Mouse (Mus musculus): Measurements from ENCODE around the gene Syt13.

Gene Syt13

GRCm38 (mm10) chr2:92924677-92925259, 9.9 kb downstream of the Syt13 start:
- no peak for DNase-seq (ENCODE audit: low spot score)

- DNase-seq (ENCODE audit: low spot score), result no peak
These were observed 14.8 kb downstream of the Syt13 start for GRCm38 (mm10) chr2:92929696-92930095.

- no peak for DNase-seq (ENCODE audit: low spot score)
These were observed 16.2 kb downstream of the Syt13 start for GRCm38 (mm10) chr2:92931061-92931460.

- DNase-seq (ENCODE audit: low spot score), result no peak
These were observed 18.5 kb downstream of the Syt13 start for GRCm38 (mm10) chr2:92933379-92933778.

GRCm38 (mm10) chr2:92934312-92934982, 19.5 kb downstream of the Syt13 start:
- DNase-seq (ENCODE audit: low spot score), result no peak

- no peak for DNase-seq (ENCODE audit: low spot score)
These were observed 20.6 kb downstream of the Syt13 start for GRCm38 (mm10) chr2:92935483-92935882.

GRCm38 (mm10) chr2:92938063-92938462, 23.2 kb downstream of the Syt13 start:
- DNase-seq (ENCODE audit: low spot score), result no peak

GRCm38 (mm10) chr2:92938827-92939226, 23.9 kb downstream of the Syt13 start:
- DNase-seq (ENCODE audit: low spot score), result no peak

- DNase-seq (ENCODE audit: low spot score), result no peak
These were observed 26.1 kb downstream of the Syt13 start for GRCm38 (mm10) chr2:92940963-92941362.

- DNase-seq (ENCODE audit: low spot score), result no peak
These were observed 26.6 kb downstream of the Syt13 start for GRCm38 (mm10) chr2:92941463-92941862.

- no peak for DNase-seq (ENCODE audit: low spot score)
These were observed 28.5 kb downstream of the Syt13 start for GRCm38 (mm10) chr2:92943406-92943805.

- no peak for DNase-seq (ENCODE audit: low spot score)
These were observed 29.5 kb downstream of the Syt13 start for GRCm38 (mm10) chr2:92944356-92944755.

- DNase-seq (ENCODE audit: low spot score), result no peak
These were observed 30.3 kb downstream of the Syt13 start for GRCm38 (mm10) chr2:92945125-92945746.

- no peak for DNase-seq (ENCODE audit: low spot score)
These were observed 31.1 kb downstream of the Syt13 start for GRCm38 (mm10) chr2:92945824-92946598.

- DNase-seq (ENCODE audit: low spot score), result no peak
These were observed 33.2 kb downstream of the Syt13 start for GRCm38 (mm10) chr2:92947981-92948698.

- no peak for DNase-seq (ENCODE audit: low spot score)
These were observed 33.9 kb downstream of the Syt13 start for GRCm38 (mm10) chr2:92948699-92949300.

- DNase-seq (ENCODE audit: low spot score), result no peak
These were observed 34.6 kb downstream of the Syt13 start for GRCm38 (mm10) chr2:92949518-92949917.

- no peak for DNase-seq (ENCODE audit: low spot score)
These were observed 38.6 kb downstream of the Syt13 start for GRCm38 (mm10) chr2:92953450-92953849.

- no peak for DNase-seq (ENCODE audit: low spot score)
These were observed 39.7 kb downstream of the Syt13 start for GRCm38 (mm10) chr2:92954404-92955114.

- no peak for DNase-seq (ENCODE audit: low spot score)
These were observed 42.0 kb downstream of the Syt13 start for GRCm38 (mm10) chr2:92956943-92957342.

GRCm38 (mm10) chr2:92958640-92959039, 43.7 kb downstream of the Syt13 start:
- no peak for DNase-seq (ENCODE audit: low spot score)

Measured in testis, postnatal 14 days (tissue).